Mouse (Mus musculus): Measurements from ENCODE around the gene Clasrp. TPM values are rescaled to one million over a fixed set of nuclear protein-coding genes. Genes with fewer than 3 reads are reported as not detected.
"Not testable (repeated sequence)": the region's sequence is repeated elsewhere in the genome, so short reads cannot be mapped to it uniquely, and the experiment has no call there.

Gene Clasrp
- polyA plus RNA-seq, 1 experiment from 2014 or later = 61.3 TPM

DNA sequence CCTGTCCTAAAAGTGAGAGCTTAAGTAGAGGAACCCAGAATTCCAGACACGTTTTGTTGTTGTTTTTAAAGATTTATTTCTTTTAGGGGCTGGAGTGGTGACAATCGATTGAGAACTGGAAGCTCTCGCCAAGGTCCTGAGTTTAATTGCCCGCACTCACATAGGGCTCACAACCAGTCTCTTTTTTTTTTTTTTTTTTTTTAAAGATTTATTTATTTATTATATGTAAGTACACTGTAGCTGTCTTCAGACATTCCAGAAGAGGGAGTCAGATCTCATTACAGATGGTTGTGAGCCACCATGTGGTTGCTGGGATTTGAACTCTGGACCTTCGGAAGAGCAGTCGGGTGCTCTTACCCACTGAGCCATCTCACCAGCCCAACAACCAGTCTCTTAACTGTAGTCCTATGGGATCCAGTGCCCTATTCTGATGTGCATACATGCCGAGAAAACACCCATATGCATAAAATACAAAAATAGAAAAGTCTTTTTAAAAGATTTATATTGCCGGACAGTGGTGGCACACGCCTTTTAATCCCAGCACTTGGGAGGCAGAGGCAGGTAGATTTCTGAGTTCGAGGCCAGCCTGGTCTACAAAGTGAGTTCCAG lies 424 bp upstream of the Clasrp start:
- Histone ChIP-seq H3K4me2 (replicated peaks) (peak overlapping the region; percentile 77), H3K9ac (replicated peaks) (peak overlapping the region; percentile 93), H3K36me3 (peaks cover 17% of the 10 kb centered on the region), H3K4me3 (peak overlapping the region; percentile 80), H3K4me1 (peaks cover 35% of the 10 kb centered on the region), H3K27ac (replicated peaks) (peak overlapping the region; percentile 62)
- WGBS = 61% methylated on average over 10 of the region's 10 CpGs
- H3K27me3 ChIP-seq, H3K9me3 ChIP-seq: not testable (repeated sequence)
- peak; percentile 15; the same call in 1 of the 2 replicates for ATAC-seq (replicated peaks)

DNA sequence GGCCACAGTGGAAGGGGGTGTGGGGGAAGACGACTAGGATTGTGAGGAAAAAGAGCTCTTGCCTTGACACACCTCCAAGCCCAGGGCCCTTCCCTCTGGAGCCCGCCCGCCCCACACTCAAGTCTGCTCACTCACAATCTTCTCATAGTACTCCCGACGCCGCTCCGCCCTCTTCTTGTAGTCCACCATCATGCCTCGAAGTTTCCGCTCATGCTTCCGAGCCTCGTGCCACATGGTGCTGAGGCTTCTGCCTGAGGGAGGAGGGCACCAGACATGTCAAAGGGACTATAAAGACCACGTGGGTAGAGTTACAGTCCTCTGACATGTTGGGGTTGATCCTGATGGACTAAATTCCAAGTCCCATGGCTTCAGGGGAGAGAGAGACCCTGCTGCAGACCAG lies 1.2 kb downstream of the Clasrp start:
- Histone ChIP-seq H3K4me3 (peak overlapping the region; percentile 80), H3K27me3 (no peaks in the 10 kb centered on the region), H3K4me1 (peaks cover 35% of the 10 kb centered on the region), H3K4me2 (replicated peaks) (peak overlapping the region; percentile 77), H3K9me3 (no peaks in the 10 kb centered on the region), H3K27ac (replicated peaks) (no peak overlapping the region), H3K9ac (replicated peaks) (peak overlapping the region; percentile 93; the same call in 1 of the 2 replicates), H3K36me3 (peaks cover 25% of the 10 kb centered on the region)
- ATAC-seq (replicated peaks) = no peak
- WGBS = 86% methylated on average over 12 of the region's 12 CpGs

DNA sequence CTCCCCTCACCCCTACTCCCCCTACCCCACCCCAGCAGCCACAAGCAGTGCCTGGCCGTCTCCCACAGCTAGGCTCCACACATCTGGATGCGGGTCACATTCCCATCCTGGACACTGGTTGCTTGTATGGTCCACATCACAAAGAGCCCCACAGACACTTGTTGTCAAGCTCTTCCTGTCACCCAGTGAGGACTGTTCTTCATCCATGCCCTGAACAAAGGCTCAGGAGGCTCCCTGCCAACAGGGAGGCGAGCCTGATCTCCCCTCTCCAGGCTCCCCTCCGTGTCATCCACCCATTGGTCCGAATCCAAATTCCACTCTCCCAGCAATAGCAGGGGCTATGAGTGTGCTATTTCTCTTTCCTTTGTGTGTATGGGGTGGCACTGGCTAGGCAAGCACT lies 3.7 kb downstream of the Clasrp start:
- no peak overlapping the region for H3K27ac ChIP-seq (replicated peaks)
- WGBS = 51% methylated on average over 5 of the region's 5 CpGs
- no peak for ATAC-seq (replicated peaks)

GRCm38 (mm10) chr7:19593061-19593730 lies 11.1 kb downstream of the Clasrp start:
- H3K9ac ChIP-seq (replicated peaks) = no peak overlapping the region
- H3K4me3 ChIP-seq = no peak overlapping the region
- 91% methylated on average over 10 of the region's 10 CpGs for WGBS
- no peaks in the 10 kb centered on the region for H3K27me3 ChIP-seq
- H3K4me2 ChIP-seq (replicated peaks) = no peak overlapping the region
- peaks cover 62% of the 10 kb centered on the region for H3K36me3 ChIP-seq
- no peaks in the 10 kb centered on the region for H3K4me1 ChIP-seq
- H3K9me3 ChIP-seq = no peaks in the 10 kb centered on the region
- no peak for ATAC-seq (replicated peaks)
- no peak overlapping the region for H3K27ac ChIP-seq (replicated peaks)

More for the DNA sequence above, 3.7 kb downstream of the Clasrp start:
- no peaks in the 10 kb centered on the region for H3K27me3 ChIP-seq
- no peaks in the 10 kb centered on the region for H3K9me3 ChIP-seq
- H3K36me3 ChIP-seq = peaks cover 26% of the 10 kb centered on the region
- H3K4me2 ChIP-seq (replicated peaks) = no peak overlapping the region
- no peak overlapping the region for H3K9ac ChIP-seq (replicated peaks)
- H3K4me3 ChIP-seq = no peak overlapping the region
- H3K4me1 ChIP-seq = peaks cover 35% of the 10 kb centered on the region

DNA sequence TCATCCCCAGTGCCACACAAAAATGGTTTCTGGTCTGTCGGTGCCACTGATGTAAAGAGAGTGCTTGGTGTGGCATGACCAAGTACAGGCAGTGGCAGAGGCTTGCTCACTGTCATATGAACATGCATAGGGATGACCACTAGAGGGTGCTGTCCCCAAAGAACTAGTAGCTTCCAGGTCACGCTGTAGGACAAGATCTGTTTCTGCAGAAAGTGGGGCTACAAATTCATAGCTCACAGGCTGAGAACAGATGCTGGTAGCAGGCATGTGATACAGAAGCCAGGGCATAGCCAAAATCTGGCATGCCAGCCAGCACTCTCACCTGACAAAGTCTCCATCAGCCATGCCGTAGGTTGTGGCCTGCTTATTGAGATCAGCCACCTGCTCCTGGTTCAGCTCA lies 14.4 kb downstream of the Clasrp start:
- Histone ChIP-seq H3K4me3 (no peak overlapping the region), H3K27ac (replicated peaks) (no peak overlapping the region), H3K4me1 (no peaks in the 10 kb centered on the region), H3K4me2 (replicated peaks) (no peak overlapping the region), H3K9me3 (no peaks in the 10 kb centered on the region), H3K9ac (replicated peaks) (no peak overlapping the region), H3K36me3 (peaks cover 85% of the 10 kb centered on the region), H3K27me3 (no peaks in the 10 kb centered on the region)
- 58% methylated on average over 3 of the region's 3 CpGs for WGBS
- peak; percentile 27; the same call in 1 of the 2 replicates for ATAC-seq (replicated peaks)

DNA sequence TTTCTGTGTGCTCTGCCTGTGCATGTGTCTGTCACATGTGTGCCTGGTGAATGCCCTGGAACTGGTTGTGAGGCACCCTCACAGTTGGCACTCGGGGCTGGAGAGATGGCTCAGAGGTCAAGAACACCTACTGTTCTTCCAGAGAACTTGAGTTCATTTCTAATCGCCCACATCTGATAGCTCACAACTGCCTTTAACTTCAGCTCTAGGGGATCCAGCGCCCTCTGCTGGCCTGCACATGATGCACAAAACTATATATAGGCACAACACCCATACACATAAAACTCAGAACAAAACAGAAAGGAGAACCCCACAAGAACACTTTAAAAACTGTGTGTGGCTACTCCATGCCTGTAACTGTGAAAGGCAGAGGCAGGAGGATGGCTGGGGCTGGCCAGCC lies 15.1 kb downstream of the Clasrp start:
- H3K36me3 ChIP-seq = peaks cover 92% of the 10 kb centered on the region
- no peak overlapping the region for H3K27ac ChIP-seq (replicated peaks)

GRCm38 (mm10) chr7:19586269-19586668 lies 18.0 kb downstream of the Clasrp start:
- WGBS = 79% methylated on average over 46 of the region's 46 CpGs
- Histone ChIP-seq H3K36me3 (peaks cover 87% of the 10 kb centered on the region), H3K4me2 (replicated peaks) (no peak overlapping the region), H3K9ac (replicated peaks) (no peak overlapping the region), H3K9me3 (no peaks in the 10 kb centered on the region), H3K4me3 (no peak overlapping the region), H3K27ac (replicated peaks) (no peak overlapping the region), H3K4me1 (no peaks in the 10 kb centered on the region), H3K27me3 (no peaks in the 10 kb centered on the region)
- no peak for ATAC-seq (replicated peaks)

More for the DNA sequence above, 15.1 kb downstream of the Clasrp start:
- H3K9me3 ChIP-seq = no peaks in the 10 kb centered on the region
- ATAC-seq (replicated peaks) = no peak
- H3K9ac ChIP-seq (replicated peaks) = no peak overlapping the region
- WGBS = 48% methylated on average over 3 of the region's 3 CpGs
- H3K4me1 ChIP-seq = no peaks in the 10 kb centered on the region
- no peaks in the 10 kb centered on the region for H3K27me3 ChIP-seq
- H3K4me2 ChIP-seq (replicated peaks) = no peak overlapping the region
- H3K4me3 ChIP-seq = no peak overlapping the region

DNA sequence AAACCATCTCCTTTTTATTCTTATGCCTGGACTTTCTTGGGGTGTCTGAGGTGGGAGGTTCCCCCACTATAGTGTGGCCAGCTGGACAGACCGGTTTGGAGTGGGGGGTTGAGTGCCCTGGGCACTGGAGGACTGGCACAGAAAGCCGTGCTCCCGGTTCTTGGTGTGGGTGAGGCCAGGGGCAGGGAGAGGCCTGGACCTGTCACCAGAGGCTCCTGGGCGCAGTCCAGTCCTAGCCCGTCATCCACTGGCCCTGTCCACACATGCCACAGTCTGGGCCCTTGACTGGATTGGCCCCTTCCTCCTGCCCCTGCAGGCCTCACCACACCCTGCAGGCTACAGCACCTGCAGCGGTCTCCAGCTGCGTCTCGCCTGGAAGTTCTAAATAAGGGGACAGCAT lies 23.7 kb downstream of the Clasrp start:
- peaks cover 33% of the 10 kb centered on the region for H3K27me3 ChIP-seq
- H3K4me3 ChIP-seq = no peak overlapping the region
- ATAC-seq (replicated peaks) = no peak
- H3K4me2 ChIP-seq (replicated peaks) = no peak overlapping the region
- no peak overlapping the region for H3K27ac ChIP-seq (replicated peaks)
- no peaks in the 10 kb centered on the region for H3K9me3 ChIP-seq
- 89% methylated on average over 8 of the region's 8 CpGs for WGBS
- H3K36me3 ChIP-seq = peaks cover 32% of the 10 kb centered on the region
- H3K4me1 ChIP-seq = peaks cover 8% of the 10 kb centered on the region
- no peak overlapping the region for H3K9ac ChIP-seq (replicated peaks)

DNA sequence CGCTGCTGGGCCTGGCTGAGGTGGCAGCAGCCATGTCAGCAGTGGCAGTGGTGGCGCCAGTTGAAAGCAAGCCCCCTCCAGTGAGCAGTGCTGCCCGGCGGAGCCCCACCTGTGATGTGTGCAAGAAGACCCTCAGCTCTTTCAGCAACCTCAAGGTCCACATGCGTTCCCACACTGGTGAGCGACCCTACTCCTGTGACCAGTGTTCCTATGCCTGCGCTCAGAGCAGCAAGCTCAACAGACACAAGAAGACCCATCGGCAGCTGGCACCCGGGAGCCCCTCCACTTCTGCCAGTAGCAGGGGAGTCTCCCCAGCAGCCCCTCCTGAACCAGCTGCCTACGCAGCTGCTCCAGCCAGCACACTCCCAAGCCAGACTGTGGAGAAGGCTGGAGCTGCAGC lies 24.5 kb downstream of the Clasrp start:
- H3K27ac ChIP-seq (replicated peaks) = no peak overlapping the region
- H3K4me1 ChIP-seq = peaks cover 8% of the 10 kb centered on the region
- H3K4me2 ChIP-seq (replicated peaks) = no peak overlapping the region
- peaks cover 39% of the 10 kb centered on the region for H3K27me3 ChIP-seq
- peaks cover 25% of the 10 kb centered on the region for H3K36me3 ChIP-seq
- H3K9ac ChIP-seq (replicated peaks) = no peak overlapping the region
- no peaks in the 10 kb centered on the region for H3K9me3 ChIP-seq
- 87% methylated on average over 10 of the region's 10 CpGs for WGBS
- H3K4me3 ChIP-seq = no peak overlapping the region
- ATAC-seq (replicated peaks) = no peak

- Histone ChIP-seq H3K4me2 (replicated peaks) (no peak overlapping the region), H3K27me3 (peaks cover 39% of the 10 kb centered on the region)
- ATAC-seq (replicated peaks) = no peak
Observed at GRCm38 (mm10) chr7:19578436-19578835, 25.9 kb downstream of the Clasrp start.

GRCm38 (mm10) chr7:19577877-19578414 lies 26.3 kb downstream of the Clasrp start:
- H3K9me3 ChIP-seq = no peaks in the 10 kb centered on the region
- 14% methylated on average over 10 of the region's 10 CpGs for WGBS
- no peak overlapping the region for H3K27ac ChIP-seq (replicated peaks)
- 0 out of 2 replicates have a peak overlapping the region, but pooled peaks have one; percentile 46 for H3K4me2 ChIP-seq (replicated peaks)
- H3K4me3 ChIP-seq = peak overlapping the region; percentile 34
- peaks cover 17% of the 10 kb centered on the region for H3K4me1 ChIP-seq
- no peak overlapping the region for H3K9ac ChIP-seq (replicated peaks)
- no peak for ATAC-seq (replicated peaks)
- H3K36me3 ChIP-seq = peaks cover 11% of the 10 kb centered on the region
- H3K27me3 ChIP-seq = peaks cover 39% of the 10 kb centered on the region

More at GRCm38 (mm10) chr7:19578436-19578835, 25.9 kb downstream of the Clasrp start:
- Histone ChIP-seq H3K9ac (replicated peaks) (no peak overlapping the region), H3K9me3 (no peaks in the 10 kb centered on the region), H3K4me3 (no peak overlapping the region), H3K4me1 (peaks cover 16% of the 10 kb centered on the region), H3K27ac (replicated peaks) (no peak overlapping the region), H3K36me3 (peaks cover 12% of the 10 kb centered on the region)
- WGBS = 69% methylated on average over 4 of the region's 4 CpGs

- H3K4me2 ChIP-seq (replicated peaks) = peak within 1 kb of the TSS; percentile 46
- peaks cover 23% of the 10 kb centered on the region for H3K4me1 ChIP-seq
- peaks cover 39% of the 10 kb centered on the region for H3K27me3 ChIP-seq
- WGBS = 1% methylated on average over 56 of the region's 56 CpGs
- peaks cover 7% of the 10 kb centered on the region for H3K36me3 ChIP-seq
- H3K4me3 ChIP-seq = peak within 1 kb of the TSS; percentile 34
- no peak within 1 kb of the TSS for H3K27ac ChIP-seq (replicated peaks)
- H3K9ac ChIP-seq (replicated peaks) = peak within 1 kb of the TSS; percentile 40
- ATAC-seq (replicated peaks) = no peak
- H3K9me3 ChIP-seq = no peaks in the 10 kb centered on the region
Observed at GRCm38 (mm10) chr7:19577141-19577852, 27.0 kb downstream of the Clasrp start, which contains the start of the genes Zfp296 and Gemin7. Gene Zfp296 (plus strand): TSS chr7:19577287. Gene Gemin7 (minus strand): TSS chr7:19577595.

All from forebrain, embryonic 15.5 days (tissue).